Mouse (Mus musculus) stomach, postnatal 0 days (tissue): ENCODE data around the gene Iqub. TPM values are rescaled to one million over a fixed set of nuclear protein-coding genes. Genes with fewer than 3 reads are reported as not detected.

Experiments
- ATAC-seq: fragments of 200-750 bp; cut with Nextera tagmentation; 2 replicates; pipeline ENCODE4 v1.8.0; 2017; ENCODE audit not compliant: low FRiP score, low TSS enrichment
- DNase-seq: peaks from one replicate; pipeline ENCODE4 v3.0.0-alpha.2; 2016; ENCODE audit warnings: low spot score
- H3K27ac ChIP-seq: fragments of 300-500 bp; sonication (generic); replicated peaks from 2 replicates; pipeline ENCODE4 v1.5.1; 2014; ENCODE audit warnings: mild to moderate bottlenecking, control low read depth
- H3K27me3 ChIP-seq: fragments of 300-500 bp; sonication (generic); 2 replicates; pipeline ENCODE4 v1.6.1; 2014; ENCODE audit warnings: low read length; ENCODE audit not compliant: control insufficient read depth, insufficient read depth
- H3K36me3 ChIP-seq: fragments of 300-500 bp; sonication (generic); 2 replicates; pipeline ENCODE4 v1.6.1; 2014; ENCODE audit warnings: low read length, mixed read lengths; ENCODE audit not compliant: control insufficient read depth, insufficient read depth
- H3K4me1 ChIP-seq: fragments of 300-500 bp; sonication (generic); replicated peaks from 2 replicates; pipeline ENCODE4 v1.6.1; 2014; ENCODE audit warnings: antibody characterized with exemption; ENCODE audit not compliant: control insufficient read depth, insufficient read depth
- H3K4me2 ChIP-seq: fragments of 300-500 bp; sonication (generic); replicated peaks from 2 replicates; pipeline ENCODE4 v1.6.1; 2014; ENCODE audit warnings: low read depth, mild to moderate bottlenecking, control low read depth, moderate library complexity
- H3K4me3 ChIP-seq: fragments of 300-500 bp; sonication (generic); 2 replicates; pipeline ENCODE4 v1.5.1; 2014; ENCODE audit warnings: low read depth, low read length, control low read depth
- H3K9ac ChIP-seq: fragments of 300-500 bp; sonication (generic); 2 replicates; pipeline ENCODE4 v1.6.1; 2014; ENCODE audit warnings: mild to moderate bottlenecking, low read length, control low read depth, mixed read lengths
- H3K9me3 ChIP-seq: fragments of 300-500 bp; sonication (generic); 2 replicates; pipeline ENCODE4 v1.6.1; 2016; ENCODE audit warnings: low read length; ENCODE audit not compliant: control insufficient read depth
- CTCF ChIP-seq: IDR thresholded peaks from 2 replicates; pipeline ENCODE4 v1.5.1; 2016; ENCODE audit warnings: antibody characterized with exemption, low read depth, mild to moderate bottlenecking, moderate library complexity
- EP300 ChIP-seq: optimal IDR thresholded peaks from 2 replicates; pipeline ENCODE3; 2016; ENCODE audit warnings: antibody characterized with exemption
- WGBS: fragments of 180-500 bp; shearing (Covaris S2); extraction: QIAGEN DNeasy Blood & Tissue Kit; methylation state at CpG from one replicate; pipeline ENCODE4 v1.1.7; 2014; 5-methylcytosine and 5-hydroxymethylcytosine counted together
- polyA plus RNA-seq: library from polyadenylated mRNA; unstranded; fragments of >200 nt; fragmentation: Nextera tagmentation; extraction: Ambion mirVana; gene quantifications from 2 replicates; pipeline ENCODE4 v1.2.1, GENCODE M21; 2015

Iqub gene
- polyA plus RNA-seq, 1 experiment from 2014 or later = not detected

- ATAC-seq = no peak
- TF ChIP-seq EP300 = no peak
- TF ChIP-seq CTCF = no peak
- Histone ChIP-seq H3K4me3 (peak overlapping the region; percentile 18; the same call in 1 of the 2 replicates), H3K27ac (no peak overlapping the region), H3K4me2 (peak overlapping the region; percentile 41), H3K36me3 (no peaks in the 10 kb centered on the region), H3K9ac (no peak overlapping the region), H3K27me3 (no peaks in the 10 kb centered on the region), H3K4me1 (peaks cover 4% of the 10 kb centered on the region), H3K9me3 (no peaks in the 10 kb centered on the region)
- DNase-seq = no peak
- WGBS = 47% methylated on average over 11 of the region's 11 CpGs
Measured at GRCm38 (mm10) chr6:24530711-24531420, 16.0 kb upstream of the Iqub start.

DNA sequence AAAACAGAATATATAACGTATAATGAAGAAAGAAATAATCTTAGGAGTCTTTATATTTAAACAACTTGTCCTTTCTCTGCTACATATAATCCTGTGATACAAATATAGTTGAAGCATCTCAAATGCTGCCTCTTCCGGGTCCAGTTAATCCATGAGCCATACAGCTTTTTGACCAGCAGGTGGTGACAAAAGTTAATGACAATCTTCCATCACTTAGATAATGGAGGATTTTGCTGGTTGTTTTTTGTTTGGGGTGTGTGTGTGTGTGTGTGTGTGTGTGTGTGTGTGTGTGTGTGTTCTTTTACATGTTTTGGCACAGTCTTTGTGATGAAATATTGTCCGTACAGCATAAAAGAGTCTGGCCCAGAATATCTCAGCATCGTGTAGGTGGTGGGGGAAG lies 15.3 kb upstream of the Iqub start:
- 16% methylated on average over 4 of the region's 4 CpGs for WGBS
- peak overlapping the region; percentile 41 for H3K4me2 ChIP-seq

GRCm38 (mm10) chr6:24528064-24528243 lies 13.1 kb upstream of the Iqub start, which contains the start of gene Asb15:
TSS of gene Asb15 (plus strand) at chr6:24528144.
- no peak; the same call in 1 of the 2 replicates for ATAC-seq
- no peaks in the 10 kb centered on the region for H3K27me3 ChIP-seq

More for the DNA sequence above, 15.3 kb upstream of the Iqub start:
- Histone ChIP-seq H3K9me3 (no peaks in the 10 kb centered on the region), H3K36me3 (no peaks in the 10 kb centered on the region), H3K27ac (no peak overlapping the region), H3K27me3 (no peaks in the 10 kb centered on the region), H3K4me3 (peak overlapping the region; percentile 18; the same call in 1 of the 2 replicates), H3K4me1 (peaks cover 4% of the 10 kb centered on the region), H3K9ac (no peak overlapping the region)
- DNase-seq = peak; percentile 37
- peak; percentile 89 for TF ChIP-seq CTCF
- TF ChIP-seq EP300 = no peak
- no peak for ATAC-seq

GRCm38 (mm10) chr6:24527155-24528063 lies 12.5 kb upstream of the Iqub start, which contains the start of gene Ndufa5:
TSS of gene Ndufa5 (minus strand) at chr6:24528013.
- TF ChIP-seq CTCF (peak; percentile 31; the same call in 1 of the 2 replicates), EP300 (no peak)
- under 1% methylated on average over 53 of the region's 53 CpGs for WGBS
- peak within 1 kb of the TSS; percentile 72 for H3K9ac ChIP-seq
- peaks cover 4% of the 10 kb centered on the region for H3K4me1 ChIP-seq
- DNase-seq (peak; percentile 95), ATAC-seq (peak; percentile 99)
- no peaks in the 10 kb centered on the region for H3K36me3 ChIP-seq
- peak within 1 kb of the TSS; percentile 88 for H3K4me2 ChIP-seq
- H3K27ac ChIP-seq = peak within 1 kb of the TSS; percentile 41; the same call in 1 of the 2 replicates
- H3K9me3 ChIP-seq = no peaks in the 10 kb centered on the region
- H3K4me3 ChIP-seq = peak within 1 kb of the TSS; percentile 63
- no peaks in the 10 kb centered on the region for H3K27me3 ChIP-seq

More at GRCm38 (mm10) chr6:24528064-24528243, 13.1 kb upstream of the Iqub start, which contains the start of gene Asb15:
- H3K4me2 ChIP-seq = peak within 1 kb of the TSS; percentile 88
- H3K27ac ChIP-seq = peak within 1 kb of the TSS; percentile 41; the same call in 1 of the 2 replicates
- peaks cover 4% of the 10 kb centered on the region for H3K4me1 ChIP-seq
- H3K9me3 ChIP-seq = no peaks in the 10 kb centered on the region
- no peaks in the 10 kb centered on the region for H3K36me3 ChIP-seq
- H3K9ac ChIP-seq = peak within 1 kb of the TSS; percentile 72
- 31% methylated on average over 2 of the region's 2 CpGs for WGBS
- TF ChIP-seq EP300 = no peak
- TF ChIP-seq CTCF = no peak
- DNase-seq = no peak
- H3K4me3 ChIP-seq = peak within 1 kb of the TSS; percentile 63

DNA sequence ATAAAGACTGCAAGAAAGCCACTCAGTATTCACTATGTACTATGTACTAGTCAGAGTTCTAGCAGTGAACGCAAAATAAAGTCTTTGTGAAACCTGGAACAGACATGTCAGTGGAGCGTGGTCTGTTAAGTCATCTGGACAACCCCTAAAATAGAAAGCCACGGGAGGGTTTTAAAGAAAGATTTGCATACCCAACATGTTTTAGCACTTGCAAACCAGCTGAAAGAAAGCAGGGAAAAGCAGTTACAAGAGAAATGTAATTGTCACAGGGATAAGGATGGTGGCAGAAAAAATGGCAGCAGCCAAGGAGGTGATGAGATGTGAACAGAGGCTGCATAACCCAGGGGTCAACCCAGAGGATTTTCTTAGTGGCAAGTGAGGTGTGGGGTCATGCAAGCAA lies 10.8 kb upstream of the Iqub start:
- ATAC-seq = no peak
- peaks cover 4% of the 10 kb centered on the region for H3K4me1 ChIP-seq
- WGBS = 87% methylated on average over 3 of the region's 3 CpGs
- H3K9me3 ChIP-seq = no peaks in the 10 kb centered on the region
- no peaks in the 10 kb centered on the region for H3K27me3 ChIP-seq
- no peak overlapping the region for H3K9ac ChIP-seq
- DNase-seq = no peak
- H3K27ac ChIP-seq = no peak overlapping the region
- no peak for TF ChIP-seq CTCF
- TF ChIP-seq EP300 = no peak
- no peak overlapping the region for H3K4me2 ChIP-seq
- peaks cover 3% of the 10 kb centered on the region; the same call in 1 of the 2 replicates for H3K36me3 ChIP-seq
- no peak overlapping the region for H3K4me3 ChIP-seq
